Mouse (Mus musculus) intestine, embryonic 16.5 days (tissue): ENCODE results near the gene Smim4. TPM values are rescaled to one million over a fixed set of nuclear protein-coding genes. Genes with fewer than 3 reads are reported as not detected.
A peak's percentile ranks its signal among the peaks of the same experiment; 100 is the strongest.

Source experiments
- ATAC-seq: fragments of 200-750 bp; cut with Nextera tagmentation; 2 replicates; pipeline ENCODE4 v1.8.0; 2017; ENCODE audit warnings: moderate TSS enrichment, moderate library complexity
- H3K27ac ChIP-seq: fragments of 300-500 bp; sonication (generic); 2 replicates; pipeline ENCODE4 v1.5.1; 2014; ENCODE audit warnings: mild to moderate bottlenecking, low read length
- H3K27me3 ChIP-seq: fragments of 300-500 bp; sonication (generic); replicated peaks from 2 replicates; pipeline ENCODE4 v1.6.1; 2014; ENCODE audit warnings: low read length, control low read depth, mixed read lengths; ENCODE audit not compliant: control insufficient read depth, insufficient read depth
- H3K36me3 ChIP-seq: fragments of 300-500 bp; sonication (generic); 2 replicates; pipeline ENCODE4 v1.6.1; 2014; ENCODE audit warnings: low read length, control low read depth; ENCODE audit not compliant: control insufficient read depth, insufficient read depth
- H3K4me1 ChIP-seq: fragments of 300-500 bp; sonication (generic); 2 replicates; pipeline ENCODE4 v1.6.1; 2014; ENCODE audit warnings: low read length, control low read depth, mixed read lengths; ENCODE audit not compliant: control insufficient read depth, insufficient read depth
- H3K4me2 ChIP-seq: fragments of 300-500 bp; sonication (generic); 2 replicates; pipeline ENCODE4 v1.6.1; 2014; ENCODE audit warnings: low read depth, low read length, control low read depth
- H3K4me3 ChIP-seq: fragments of 300-500 bp; sonication (generic); 2 replicates; pipeline ENCODE4 v1.5.1; 2014; ENCODE audit warnings: mild to moderate bottlenecking, low read length
- H3K9ac ChIP-seq: fragments of 300-500 bp; sonication (generic); 2 replicates; pipeline ENCODE4 v1.6.1; 2014; ENCODE audit warnings: low read depth, low read length
- H3K9me3 ChIP-seq: fragments of 300-500 bp; sonication (generic); 2 replicates; pipeline ENCODE4 v1.6.1; 2016; ENCODE audit warnings: low read length, control low read depth; ENCODE audit not compliant: control insufficient read depth
- WGBS: fragments of 180-500 bp; shearing (Covaris S2); extraction: QIAGEN DNeasy Blood & Tissue Kit; methylation state at CpG from one replicate; pipeline ENCODE4 v1.1.7; 2014; 5-methylcytosine and 5-hydroxymethylcytosine counted together
- polyA plus RNA-seq: library from polyadenylated mRNA; unstranded; fragments of >200 nt; fragmentation: Nextera tagmentation; extraction: Ambion mirVana; gene quantifications from 2 replicates; pipeline ENCODE4 v1.2.1, GENCODE M21; 2015

Smim4 gene
- polyA plus RNA-seq, 1 experiment from 2014 or later = 92.2 TPM

DNA sequence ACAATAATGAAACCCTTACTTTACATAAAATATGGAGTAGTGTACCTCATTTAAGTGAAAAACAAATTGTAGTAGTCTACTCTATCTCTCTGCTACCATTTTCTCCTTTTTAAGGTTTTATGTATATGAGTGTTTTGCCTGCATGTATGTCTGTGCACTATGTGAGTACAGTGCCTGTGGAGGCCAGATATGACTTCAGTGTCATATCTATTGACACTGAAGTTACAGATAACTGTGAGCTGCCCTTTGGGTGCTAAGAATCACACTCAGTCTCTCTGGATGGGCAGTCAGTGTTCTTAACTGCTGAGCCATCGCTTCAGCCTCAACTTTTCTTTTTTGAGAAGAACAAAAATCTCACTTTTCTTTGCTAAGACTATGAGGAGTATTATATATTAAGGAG lies 82.9 kb downstream of the Smim4 start:
- Histone ChIP-seq H3K4me2 (no peak overlapping the region), H3K9ac (no peak overlapping the region), H3K9me3 (no peaks in the 10 kb centered on the region), H3K4me1 (no peaks in the 10 kb centered on the region), H3K36me3 (no peaks in the 10 kb centered on the region), H3K4me3 (no peak overlapping the region), H3K27ac (no peak overlapping the region), H3K27me3 (no peaks in the 10 kb centered on the region)
- WGBS = 96% methylated on average over 1 of the region's 1 CpGs
- ATAC-seq = peak; percentile 59; the same call in 1 of the 2 replicates

GRCm38 (mm10) chr14:31045296-31045695 lies 83.5 kb downstream of the Smim4 start:
- Histone ChIP-seq H3K4me3 (no peak overlapping the region), H3K36me3 (no peaks in the 10 kb centered on the region), H3K4me1 (no peaks in the 10 kb centered on the region), H3K9me3 (no peaks in the 10 kb centered on the region), H3K4me2 (no peak overlapping the region), H3K27me3 (no peaks in the 10 kb centered on the region), H3K9ac (no peak overlapping the region), H3K27ac (no peak overlapping the region)
- ATAC-seq = no peak
- WGBS = 94% methylated on average over 5 of the region's 5 CpGs

Other genes starting within 250 kb of the Smim4 start
- gene Mustn1, start 249.8 kb downstream of the Smim4 start, polyA plus RNA-seq = 8.8 and 10.6 TPM in 2 replicates
- 1.0 and 3.1 TPM in 2 replicates for gene Itih4, start 242.5 kb downstream of the Smim4 start, polyA plus RNA-seq
- gene Itih3, start 205.2 kb downstream of the Smim4 start, polyA plus RNA-seq = 3.6 and 8.1 TPM in 2 replicates
- gene Itih1, start 185.7 kb downstream of the Smim4 start, polyA plus RNA-seq = 0.51 and 1.1 TPM in 2 replicates
- gene Nek4, start 177.6 kb downstream of the Smim4 start, polyA plus RNA-seq = 8.4 TPM in 2 replicates
- gene Glt8d1, start 127.6 kb downstream of the Smim4 start, polyA plus RNA-seq = 35.5 and 38.7 TPM in 2 replicates
- gene Spcs1, start 127.3 kb downstream of the Smim4 start, polyA plus RNA-seq = 390 and 392 TPM in 2 replicates
- 74.1 and 79.2 TPM in 2 replicates for gene Pbrm1, start 109.8 kb downstream of the Smim4 start, polyA plus RNA-seq
- 96.5 and 107 TPM in 2 replicates for gene Gnl3, start 109.8 kb downstream of the Smim4 start, polyA plus RNA-seq
- gene Nt5dc2, start 2.1 kb upstream of the Smim4 start, polyA plus RNA-seq = 205 and 208 TPM in 2 replicates
- 19.0 and 24.5 TPM in 2 replicates for gene Stab1, start 39.7 kb upstream of the Smim4 start, polyA plus RNA-seq
- 3.5 and 3.7 TPM in 2 replicates for gene Tnnc1, start 79.4 kb upstream of the Smim4 start, polyA plus RNA-seq
- 217 and 228 TPM in 2 replicates for gene Nisch, start 88.0 kb upstream of the Smim4 start, polyA plus RNA-seq
- gene Sema3g, start 88.9 kb upstream of the Smim4 start, polyA plus RNA-seq = 0.51 and 0.67 TPM in 2 replicates
- gene Phf7, start 122.4 kb upstream of the Smim4 start, polyA plus RNA-seq = 10.5 and 10.8 TPM in 2 replicates
- gene Bap1, start 122.5 kb upstream of the Smim4 start, polyA plus RNA-seq = 61.8 and 63.3 TPM in 2 replicates
- gene Dnah1, start 194.9 kb upstream of the Smim4 start, polyA plus RNA-seq = 2.4 and 3.0 TPM in 2 replicates
- 31.7 and 32.8 TPM in 2 replicates for gene Capn7, start 207.7 kb upstream of the Smim4 start, polyA plus RNA-seq